Mouse (Mus musculus): ENCODE results near the gene Nav2. TPM values are rescaled to one million over a fixed set of nuclear protein-coding genes. Genes with fewer than 3 reads are reported as not detected.

Gene Nav2
- total and polyA plus RNA-seq, 3 experiments, result 4.8 to 6.9 (median 6.4) TPM

DNA sequence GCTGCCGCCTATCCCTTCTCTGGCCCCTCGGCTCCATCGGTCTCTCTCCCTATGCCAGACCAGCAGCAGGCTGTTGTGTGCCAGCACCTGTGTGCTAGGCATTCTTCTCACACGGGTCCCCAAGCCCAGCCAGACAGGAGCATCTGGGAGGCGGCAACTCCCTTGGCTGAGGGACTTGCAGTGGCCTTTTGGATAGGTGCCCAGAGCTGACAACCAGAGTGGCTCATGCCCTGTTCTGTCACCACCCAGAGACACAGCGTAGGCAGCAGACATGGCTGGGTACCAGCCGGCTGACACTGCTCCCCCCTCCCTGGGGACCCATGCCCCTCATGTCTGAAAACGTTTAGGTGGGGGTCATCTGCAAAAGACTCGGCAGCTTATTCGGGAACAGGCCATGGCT lies 146.8 kb downstream of the Nav2 start:
- no peak for DNase-seq

DNA sequence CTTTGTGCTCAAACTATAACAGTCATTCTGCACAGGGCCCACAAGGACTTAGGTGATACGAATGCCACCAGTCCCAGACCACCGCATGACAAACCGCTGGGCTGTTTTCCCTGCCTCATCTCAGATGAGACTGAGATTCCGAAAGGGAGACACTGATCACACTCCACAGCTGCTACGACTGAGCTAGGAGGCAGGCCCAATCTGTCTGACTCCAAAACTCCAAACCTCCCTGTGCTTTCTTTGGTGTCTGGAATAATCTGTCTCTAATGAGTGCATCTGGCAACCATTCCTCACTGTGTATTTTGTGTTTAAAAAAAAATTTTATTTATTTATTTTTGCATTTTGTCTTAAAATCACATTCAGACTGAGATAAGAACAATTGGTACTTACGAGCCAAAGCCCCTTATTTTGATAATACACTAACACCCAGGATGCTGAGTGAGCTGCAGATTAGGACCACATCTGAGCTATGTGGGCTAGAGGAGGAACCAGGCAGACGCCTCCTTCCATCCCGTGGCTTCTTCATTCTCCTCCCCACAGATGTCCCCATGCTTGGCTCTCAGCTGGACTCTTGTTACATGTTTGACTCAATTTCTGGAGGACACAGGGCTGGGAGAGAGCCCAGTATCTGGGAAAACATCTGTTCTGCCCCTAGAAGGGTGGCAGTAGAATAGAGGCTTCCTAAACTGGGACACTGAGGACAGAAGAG lies 149.9 kb downstream of the Nav2 start:
- DNase-seq, result no peak

DNA sequence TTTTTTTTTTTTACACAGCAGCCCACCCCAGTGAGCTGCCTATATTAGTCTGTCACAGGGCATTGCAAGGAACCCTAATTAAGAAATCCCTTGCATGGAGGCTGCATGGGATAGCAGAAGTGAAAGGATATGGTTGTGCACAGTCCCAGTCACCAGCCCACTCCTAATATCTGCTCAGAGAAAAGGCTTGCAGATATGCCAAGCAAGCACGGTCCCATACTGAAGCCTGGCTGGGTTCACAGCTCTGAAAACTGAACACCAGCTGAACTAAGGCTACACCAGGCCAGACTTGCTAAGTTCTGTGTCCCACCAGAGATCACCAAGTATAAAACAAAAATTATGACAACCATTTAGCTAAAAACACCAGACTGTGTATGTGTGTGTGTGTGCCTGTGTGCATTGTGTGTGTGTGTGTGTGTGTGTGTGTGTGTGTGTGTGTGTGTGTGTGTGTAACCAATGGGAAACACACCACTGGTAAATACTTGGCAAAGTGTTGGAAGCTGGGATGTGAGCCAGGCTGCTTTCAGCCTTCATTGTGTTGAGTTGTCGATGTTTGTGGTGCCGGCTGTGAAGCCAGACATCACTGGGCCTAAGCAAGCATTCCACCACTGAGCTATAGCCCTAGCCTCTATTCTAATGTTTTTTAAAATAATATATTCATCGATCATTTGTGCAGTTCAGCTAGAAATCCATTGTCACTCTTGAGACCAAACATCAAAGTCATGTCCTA lies 156.4 kb downstream of the Nav2 start:
- no peak for DNase-seq

DNA sequence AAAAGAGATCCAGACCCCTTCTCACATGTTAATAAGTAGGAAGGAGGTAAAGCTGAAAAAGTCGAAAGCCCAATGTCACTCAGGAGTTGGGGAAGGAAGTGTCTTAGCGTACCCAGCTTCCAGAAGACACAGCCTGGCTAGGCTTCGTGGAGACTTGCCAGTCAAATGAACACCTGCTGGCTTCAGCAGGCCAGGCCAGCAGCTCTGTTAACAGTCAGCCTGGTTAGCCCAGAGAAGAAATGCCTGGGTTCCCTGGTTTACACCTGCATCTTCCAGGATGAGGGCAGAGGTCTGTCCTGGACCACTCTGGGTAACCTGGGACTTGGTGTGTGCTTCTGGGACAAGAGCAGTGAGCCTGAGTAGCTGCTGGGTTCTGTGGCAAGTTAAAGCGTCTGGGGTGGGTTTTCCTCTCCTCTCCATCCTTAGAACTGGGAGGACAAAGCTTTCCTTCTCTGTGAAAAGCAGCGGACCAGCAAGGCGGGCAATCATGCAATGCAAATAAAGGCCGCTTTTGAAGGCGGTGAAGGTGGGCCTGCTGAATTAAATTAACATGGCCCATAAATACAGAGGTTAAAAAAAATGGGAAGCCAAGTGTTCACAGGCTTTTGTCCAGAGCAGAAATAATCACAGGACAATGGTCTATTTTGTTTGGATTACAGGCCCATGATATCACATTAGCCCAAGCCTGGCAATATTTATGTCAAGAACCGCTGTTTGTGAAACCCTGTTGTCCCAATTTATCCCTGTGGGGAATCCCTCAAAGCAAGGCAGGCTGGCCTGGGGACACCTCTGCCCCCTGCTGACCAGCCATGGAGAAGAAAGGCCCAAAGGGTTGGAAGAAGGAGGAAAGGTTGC lies 157.3 kb downstream of the Nav2 start:
- DNase-seq, result peak; percentile 16

DNA sequence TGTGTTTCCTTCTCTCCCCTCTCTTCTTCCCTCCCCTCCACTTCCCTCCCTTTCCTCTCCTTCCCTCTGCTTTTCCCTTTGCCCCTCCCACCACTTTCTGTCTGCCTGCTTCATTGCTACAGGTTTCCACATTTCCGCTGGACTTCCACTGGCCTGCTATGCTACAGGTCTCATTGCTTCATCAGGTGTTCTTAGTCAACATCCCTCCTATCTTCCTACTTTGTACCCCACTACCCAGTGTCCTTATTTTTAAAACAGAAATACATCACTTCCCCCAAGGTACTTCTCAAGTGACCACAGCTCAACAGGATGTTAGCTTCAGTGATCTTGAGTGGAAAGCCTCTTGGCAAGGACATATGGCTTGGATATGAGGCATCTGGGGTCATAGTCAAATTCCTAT lies 158.3 kb downstream of the Nav2 start:
- DNase-seq, result no peak

DNA sequence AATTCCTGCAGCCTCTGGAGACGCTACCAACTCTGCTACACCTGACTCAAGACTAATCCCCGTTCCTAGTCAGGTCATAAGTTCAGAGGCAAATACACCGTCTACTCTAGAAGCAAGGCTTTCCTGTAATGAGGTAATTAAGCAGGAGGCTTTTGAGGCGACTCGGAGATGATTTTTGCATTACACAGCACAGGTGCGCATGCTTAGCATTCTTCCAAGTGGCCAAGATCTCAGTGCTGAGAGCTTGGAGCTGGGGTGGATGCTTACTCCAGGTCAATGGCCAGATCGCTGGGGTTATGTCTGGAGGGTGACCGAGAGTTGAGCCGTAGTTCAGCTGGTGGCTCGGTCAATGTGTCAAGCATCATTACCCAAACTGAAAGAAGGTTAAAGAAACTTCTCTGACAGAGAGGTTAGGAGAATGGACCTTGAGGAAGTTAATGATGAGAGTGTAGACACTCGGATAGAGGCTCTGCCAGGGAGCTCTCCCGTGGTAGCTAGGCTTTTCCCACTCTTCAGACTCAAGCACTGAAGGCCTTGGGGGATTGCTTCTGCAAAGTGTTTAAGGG lies 161.0 kb downstream of the Nav2 start:
- no peak for DNase-seq

DNA sequence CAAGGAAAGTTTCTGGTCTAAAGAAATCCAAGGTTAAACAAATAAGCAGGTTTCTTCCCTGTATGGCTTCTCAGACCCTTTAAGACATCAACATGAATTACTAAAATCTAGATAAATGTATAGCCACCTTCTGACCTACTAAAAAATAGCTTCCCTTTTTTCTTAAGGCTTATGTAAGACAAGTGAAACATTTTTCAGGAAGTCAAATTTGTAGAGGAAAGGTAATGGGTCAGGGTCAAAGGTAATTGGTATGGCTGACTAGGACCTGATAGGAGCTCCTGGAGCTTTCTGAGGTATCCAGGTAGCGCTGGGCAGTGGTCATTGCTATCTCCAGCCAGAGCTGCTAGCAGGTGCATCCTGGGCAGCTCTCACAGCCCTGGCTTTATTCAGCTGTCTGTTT lies 162.1 kb downstream of the Nav2 start:
- no peak for DNase-seq

DNA sequence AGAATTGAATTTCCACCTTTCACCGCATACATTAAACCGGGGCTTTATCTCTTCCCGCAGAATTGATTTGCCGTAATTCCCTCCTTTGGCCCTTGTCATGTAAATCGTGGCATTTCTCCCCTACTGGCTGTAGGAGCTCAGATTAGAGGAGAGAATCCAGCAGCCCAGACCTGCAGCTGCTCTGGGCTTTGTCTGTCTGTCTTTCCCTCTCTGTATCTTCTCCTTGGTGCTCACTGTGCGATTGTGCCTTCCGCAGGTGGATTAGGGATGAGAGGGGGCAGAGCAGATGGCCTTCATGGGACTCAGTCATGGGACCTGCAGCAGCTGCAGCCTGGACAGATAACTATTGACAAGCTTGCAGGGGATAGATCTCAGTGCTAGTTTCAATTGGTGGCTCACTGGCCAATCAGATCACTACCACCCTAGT lies 162.6 kb downstream of the Nav2 start:
- no peak for DNase-seq

DNA sequence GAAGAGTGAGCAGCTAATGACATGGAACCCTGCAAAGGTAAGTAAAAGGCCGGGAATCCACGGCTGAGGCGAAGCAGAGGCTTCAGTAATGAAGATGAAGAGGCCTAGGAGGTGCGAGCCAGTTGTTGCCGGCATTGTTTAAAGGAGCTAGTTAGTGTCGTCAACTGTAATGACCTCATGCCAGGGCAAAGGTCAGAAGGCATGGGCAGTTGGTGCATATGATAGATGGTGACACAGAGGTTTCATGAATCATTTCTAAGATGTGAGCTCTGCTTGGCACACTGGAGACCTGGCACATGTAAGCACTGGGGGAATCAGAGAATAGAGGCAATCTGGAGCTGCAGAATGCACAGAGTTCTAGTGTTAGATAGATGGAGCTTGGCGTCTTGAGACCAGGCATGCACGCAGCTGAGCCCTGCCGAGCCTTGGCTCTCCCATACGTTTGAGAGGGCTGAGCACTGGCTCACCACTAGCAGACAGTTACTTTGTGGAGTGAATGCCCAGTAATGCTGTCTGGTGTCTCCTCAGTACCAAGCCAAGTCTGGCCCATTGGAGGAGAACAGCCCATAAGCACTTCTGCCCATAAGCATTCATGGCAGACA lies 166.9 kb downstream of the Nav2 start:
- DNase-seq, result peak; percentile 46

DNA sequence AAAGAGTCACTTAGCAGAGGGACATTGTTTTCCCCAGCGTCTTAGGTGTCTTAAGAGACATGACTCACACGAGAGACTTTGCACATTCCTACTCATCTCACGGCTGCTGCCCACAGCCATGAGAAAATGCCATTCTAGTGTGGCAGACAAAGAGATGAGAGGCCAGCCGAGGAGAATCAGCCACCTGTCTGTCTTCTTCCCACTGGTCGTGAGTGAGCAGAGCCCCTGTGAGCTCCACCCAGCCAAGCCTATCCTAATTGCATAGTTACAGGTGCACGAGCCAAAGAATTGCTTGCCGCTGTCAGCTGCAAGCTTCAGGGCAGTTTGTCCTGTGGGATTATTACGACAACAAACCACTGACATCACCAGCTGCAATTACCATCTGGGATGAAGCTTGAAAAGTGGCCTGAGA lies 167.8 kb downstream of the Nav2 start:
- DNase-seq, result no peak

DNA sequence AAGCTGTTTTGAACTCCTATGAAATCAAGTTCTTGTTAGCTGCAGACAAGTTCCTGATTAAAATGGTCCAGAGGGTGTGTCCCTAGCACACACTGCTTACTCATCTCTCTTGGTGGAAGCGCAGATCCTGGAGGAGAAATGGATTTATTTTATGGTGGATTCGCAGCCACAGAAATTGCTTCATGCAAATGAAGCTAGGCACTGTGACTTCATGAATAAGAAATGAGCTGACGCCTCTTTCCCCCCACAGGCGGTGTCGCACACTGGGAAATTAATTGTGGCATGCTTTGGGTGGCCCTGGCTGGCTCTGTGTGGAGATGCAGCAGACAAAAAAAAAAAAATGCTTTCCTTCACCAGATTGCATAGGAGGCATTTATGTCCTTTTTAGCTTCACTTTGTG lies 170.4 kb downstream of the Nav2 start:
- DNase-seq, result no peak

DNA sequence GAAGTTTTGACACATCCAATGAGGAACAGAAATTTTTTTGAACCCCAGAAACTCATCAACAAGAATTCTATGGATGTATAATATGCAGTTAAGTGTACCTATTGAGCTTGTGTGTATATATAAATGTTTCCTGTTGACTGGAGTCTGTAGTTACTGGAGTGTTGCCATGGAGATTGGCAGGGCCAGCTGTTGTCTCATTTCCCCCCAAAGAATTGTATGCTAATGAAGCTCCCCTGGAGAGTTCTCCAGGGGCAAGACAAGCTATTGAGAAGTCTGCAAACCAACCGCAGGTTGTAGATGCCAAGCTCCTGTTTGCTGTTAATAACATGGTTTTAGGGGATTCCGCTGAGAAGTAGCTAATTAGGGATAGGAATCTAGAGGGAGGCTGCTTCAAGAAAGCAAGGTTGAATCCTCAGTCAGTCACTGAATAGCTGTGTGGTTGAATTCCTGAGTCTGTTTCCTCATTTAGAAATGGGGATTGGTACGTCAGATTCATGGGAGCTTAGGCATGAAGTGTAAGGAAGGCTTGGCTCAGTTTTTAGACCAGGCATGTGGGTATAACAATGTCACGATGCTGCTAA lies 174.2 kb downstream of the Nav2 start:
- DNase-seq, result no peak

DNA sequence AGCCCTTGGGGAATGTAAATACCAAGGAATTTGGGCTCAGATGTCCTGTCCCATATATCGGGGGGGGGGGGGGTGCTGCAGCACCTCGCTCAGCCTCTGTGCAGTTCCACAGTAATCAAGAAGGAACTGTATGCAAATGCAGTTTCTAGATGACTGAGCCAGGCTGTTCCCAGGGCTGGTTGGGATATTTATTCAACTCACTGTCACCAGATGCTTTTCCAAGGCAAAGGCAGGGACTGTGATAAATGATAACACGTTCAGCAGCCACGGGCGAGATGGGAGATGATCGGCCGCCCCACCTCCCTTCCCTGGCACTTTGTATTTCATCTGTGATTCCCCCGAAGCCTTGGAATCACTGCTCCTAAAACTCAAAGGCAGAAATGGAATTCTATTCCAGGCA lies 176.3 kb downstream of the Nav2 start:
- no peak for DNase-seq

DNA sequence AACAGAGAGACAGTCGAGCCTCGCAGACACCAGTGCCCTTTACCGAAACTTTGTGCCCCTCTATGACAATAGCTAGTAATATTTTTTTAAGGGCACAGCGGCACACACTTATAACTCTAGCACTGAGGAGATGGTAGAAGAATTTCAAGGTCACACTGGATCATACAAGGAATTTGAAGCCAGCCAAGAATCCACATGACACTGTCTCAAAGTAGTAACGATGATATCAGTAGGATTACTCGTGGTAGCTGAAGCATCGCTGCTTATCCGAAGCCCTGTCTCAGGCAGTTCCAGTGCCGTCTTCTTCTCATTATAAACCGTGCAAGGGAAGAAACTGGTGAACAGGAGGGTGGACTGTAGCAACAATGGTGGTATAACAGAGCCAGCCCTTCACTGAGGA lies 177.2 kb downstream of the Nav2 start:
- DNase-seq, result no peak

DNA sequence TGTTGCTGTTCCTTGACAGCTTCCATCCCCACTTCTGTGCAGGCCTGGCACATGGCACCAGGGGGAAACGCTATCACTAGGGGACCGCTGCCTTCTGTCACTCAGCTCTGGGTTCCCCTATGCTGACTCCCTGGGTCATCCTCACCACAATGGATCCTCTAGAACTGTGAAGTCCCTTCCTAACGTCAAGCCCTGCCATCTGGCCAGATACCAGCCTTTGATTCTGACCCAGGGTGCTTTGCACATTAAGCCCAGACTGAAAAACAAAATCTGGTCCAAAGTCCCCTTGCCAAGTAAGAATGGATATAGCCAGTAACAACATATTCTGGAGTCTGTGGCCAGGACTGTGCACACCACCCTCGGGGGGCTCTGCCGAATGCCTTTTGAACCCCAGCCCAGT lies 178.6 kb downstream of the Nav2 start:
- no peak for DNase-seq

DNA sequence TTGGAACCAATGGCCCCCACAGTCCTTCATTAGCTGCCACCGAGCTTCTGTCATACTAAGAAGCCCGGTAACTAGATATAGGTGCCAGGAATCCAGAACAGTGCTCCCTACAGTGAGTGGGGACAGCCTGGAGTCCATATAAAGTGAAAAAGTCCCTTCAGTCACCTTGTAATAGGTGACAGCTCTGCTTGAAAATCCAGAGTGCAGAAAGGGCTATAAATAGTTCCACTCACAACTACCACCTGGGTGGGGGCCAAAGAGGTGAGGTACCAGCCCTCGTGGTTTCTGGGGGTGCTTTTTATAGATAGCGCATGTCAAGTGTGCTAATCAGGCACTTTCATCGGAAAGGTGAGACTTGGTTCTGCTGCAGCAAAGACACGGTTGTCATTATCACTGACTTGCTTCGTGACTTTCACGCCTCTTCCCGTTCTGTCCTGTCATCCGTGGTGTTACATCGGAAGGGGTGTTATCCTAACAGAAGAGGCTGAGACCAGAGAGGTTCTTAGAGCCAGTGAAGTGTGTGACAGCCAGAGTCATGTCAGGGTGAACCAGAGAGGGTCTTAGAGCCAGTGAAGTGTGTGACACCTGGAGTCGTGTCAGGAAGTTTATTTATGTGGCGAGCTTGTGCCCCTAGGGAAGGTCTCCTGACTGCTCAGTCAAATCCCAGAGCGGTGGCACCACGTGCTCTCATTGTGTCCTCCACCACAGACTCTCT lies 179.8 kb downstream of the Nav2 start:
- DNase-seq, result no peak

DNA sequence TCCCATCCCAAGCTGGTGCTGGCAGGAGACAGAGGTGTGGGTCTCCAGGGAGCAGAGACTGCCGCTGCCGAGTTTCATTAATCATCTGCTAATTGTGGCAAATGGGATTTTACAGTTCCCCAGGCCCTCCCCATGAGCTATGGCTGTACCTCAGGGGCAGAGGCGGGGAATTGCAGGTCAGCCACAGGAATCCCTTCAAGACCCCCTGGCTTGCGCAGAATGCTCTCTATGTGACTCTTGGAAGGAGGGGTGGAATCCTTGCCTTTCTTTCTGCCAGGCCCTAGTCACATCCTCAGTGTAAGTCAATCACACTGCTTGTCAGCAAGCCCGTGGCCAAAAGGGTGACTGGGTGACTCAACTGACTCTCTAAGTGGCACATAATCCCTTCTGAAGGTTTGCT lies 182.9 kb downstream of the Nav2 start:
- no peak for DNase-seq

DNA sequence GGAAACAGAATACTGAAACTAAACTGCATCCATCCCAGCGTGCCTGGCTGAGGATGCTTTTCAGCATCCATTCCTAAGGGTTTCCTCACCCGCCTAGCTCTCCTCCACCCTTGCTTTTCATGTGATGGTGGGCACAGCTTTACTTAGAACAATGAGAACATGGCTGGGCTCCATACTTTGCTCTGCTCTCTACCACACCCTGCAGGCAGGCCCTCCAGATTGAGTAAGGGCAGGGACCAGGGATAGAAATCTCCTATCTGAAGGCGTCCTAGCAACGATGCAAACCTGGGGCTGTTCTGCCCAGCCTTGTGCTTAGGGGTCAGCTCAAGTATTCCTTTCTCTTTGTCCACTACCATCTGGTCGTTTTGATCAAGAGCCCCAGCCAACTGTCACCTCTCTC lies 183.4 kb downstream of the Nav2 start:
- DNase-seq, result no peak

DNA sequence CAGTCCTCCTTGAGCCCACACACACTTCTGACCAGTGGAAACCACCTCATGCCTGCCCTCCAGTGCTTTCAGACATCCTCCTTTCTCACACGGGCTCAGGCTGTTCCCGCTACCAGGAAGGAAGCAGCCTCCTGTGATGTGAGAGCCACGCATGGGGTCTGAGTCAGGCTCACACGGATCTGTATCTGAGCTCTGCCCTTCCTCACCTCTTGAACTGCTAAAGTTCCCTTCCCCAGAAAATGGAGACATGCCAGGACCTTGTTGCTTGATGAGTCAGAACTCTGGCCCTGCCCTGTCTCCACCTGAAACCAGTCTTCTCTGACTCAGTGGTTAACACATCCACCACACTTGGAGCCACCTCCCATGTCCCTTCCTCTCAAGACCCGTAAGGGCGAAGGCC lies 185.1 kb downstream of the Nav2 start:
- DNase-seq, result peak; percentile 9

DNA sequence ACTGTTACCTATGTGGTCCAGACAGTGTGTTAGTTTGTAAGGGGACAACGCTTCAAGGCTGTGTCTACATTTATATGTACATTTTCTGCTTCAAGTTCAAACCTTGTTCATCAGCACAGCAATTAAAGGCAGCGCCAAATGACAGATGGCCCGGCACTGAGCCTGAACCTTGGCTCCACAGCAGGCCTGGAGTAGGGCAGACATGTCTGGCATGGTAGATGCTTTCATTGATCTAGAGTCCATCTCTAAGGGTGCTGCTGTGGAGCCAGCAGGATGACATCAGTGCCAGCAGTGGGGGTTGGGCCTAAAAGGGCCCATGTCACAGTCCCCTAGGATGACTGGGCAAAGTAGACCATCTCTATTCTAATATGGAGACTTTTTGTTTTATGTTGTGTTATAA lies 186.0 kb downstream of the Nav2 start:
- DNase-seq, result no peak

DNA sequence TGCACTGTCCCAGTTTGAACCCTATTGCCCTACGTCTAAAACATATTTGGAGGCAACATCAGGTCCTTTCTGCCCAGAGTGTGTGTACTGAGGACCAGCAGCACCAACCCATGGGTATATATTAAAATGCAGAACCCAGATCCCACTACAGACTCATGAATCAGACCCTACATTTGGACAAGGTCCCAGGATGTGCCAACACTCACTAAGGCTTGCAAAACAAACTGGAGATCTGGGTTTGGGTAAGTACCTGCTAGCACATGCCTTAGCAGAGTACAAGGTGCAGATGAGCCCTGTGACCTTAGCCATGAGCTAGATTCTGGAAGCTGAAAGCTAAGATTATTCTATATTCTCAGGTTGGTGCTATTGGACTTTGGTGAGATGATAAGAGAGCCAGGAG lies 192.8 kb downstream of the Nav2 start:
- DNase-seq, result peak; percentile 10

All from adrenal gland, adult 2 months (tissue).